Mouse (Mus musculus) heart, postnatal 36 days (tissue): ENCODE results near the gene Insm1. TPM values are rescaled to one million over a fixed set of nuclear protein-coding genes. Genes with fewer than 3 reads are reported as not detected.

Experiments
- DNase-seq, 2 experiments: peaks; one replicate each; pipeline ENCODE4 v3.0.0; 2021 to 2022
- intact Hi-C: fragments of 180-260 bp; cut with DNase I; formaldehyde crosslinking; loops from one replicate; pipeline ENCODE4 v1.15.1; 2025
- total RNA-seq, 2 experiments: library from RNA; stranded (reverse); gene quantifications; 2 replicates each; pipeline ENCODE4 v1.2.3; 2021

Insm1 gene
- total RNA-seq, 2 experiments from 2014 or later, result not detected

DNA sequence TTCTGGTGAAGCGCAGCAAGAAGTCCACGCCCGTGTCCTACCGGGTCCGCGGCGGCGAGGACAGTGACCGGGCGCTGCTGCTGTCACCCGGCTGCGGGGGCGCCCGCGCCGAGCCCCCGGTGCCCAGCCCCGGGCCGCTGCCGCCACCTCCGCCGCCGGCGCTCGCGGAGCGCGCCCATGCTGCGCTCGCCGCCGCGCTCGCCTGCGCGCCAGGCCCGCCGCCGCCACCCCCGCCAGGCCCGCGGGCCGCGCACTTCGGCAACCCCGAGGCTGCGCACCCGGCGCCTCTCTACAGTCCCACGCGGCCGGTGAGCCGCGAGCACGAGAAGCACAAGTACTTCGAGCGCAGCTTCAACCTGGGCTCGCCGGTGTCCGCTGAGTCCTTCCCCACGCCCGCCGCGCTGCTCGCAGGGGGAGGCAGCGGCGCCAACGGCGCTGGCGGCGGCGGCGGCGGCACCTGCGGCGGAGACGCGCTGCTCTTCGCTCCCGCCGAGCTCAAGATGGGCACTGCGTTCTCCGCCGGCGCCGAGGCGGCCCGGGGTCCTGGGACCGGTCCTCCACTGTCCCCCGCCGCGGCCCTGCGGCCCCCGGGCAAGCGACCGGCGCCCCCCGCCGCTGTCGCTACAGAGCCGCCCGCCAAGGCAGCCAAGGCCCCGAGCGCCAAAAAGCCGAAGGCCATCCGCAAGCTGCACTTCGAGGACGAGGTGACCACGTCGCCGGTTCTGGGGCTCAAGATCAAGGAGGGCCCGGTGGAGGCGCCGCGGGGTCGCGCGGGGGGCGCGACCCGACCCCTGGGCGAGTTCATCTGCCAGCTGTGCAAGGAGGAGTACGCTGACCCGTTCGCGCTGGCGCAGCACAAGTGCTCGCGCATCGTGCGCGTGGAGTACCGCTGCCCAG is 806 bp downstream of the Insm1 start:
- intact Hi-C loops, result loop anchor here (5.0 kb wide), 1 partner anchor 865 kb away; the partner anchor contains the start of gene Nkx2-4
- peak in 1 of 2 experiments; percentile 6 for DNase-seq

DNA sequence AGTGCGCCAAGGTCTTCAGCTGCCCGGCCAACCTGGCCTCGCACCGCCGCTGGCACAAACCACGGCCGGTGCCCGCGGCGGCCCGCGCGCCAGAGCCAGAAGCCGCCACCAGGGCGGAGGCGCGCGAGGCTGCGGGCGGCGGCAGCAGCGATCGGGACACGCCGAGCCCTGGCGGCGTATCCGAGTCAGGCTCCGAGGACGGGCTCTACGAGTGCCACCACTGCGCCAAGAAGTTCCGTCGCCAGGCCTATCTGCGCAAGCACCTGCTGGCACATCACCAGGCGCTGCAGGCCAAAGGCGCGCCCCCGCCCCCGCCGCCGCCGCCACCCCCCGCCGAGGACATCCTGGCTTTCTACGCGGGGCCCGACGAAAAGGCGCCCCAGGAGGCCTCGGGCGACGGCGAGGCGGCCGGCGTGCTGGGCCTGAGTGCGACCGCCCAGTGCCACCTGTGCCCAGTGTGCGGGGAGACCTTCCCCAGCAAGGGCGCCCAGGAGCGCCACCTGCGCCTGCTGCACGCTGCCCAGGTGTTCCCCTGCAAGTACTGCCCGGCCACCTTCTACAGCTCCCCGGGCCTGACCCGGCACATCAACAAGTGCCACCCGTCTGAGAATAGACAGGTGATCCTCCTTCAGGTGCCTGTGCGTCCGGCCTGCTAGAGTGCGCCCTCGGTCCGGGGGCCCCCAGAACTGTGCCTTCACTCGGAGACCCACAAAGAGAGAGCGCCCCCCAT is 1.6 kb downstream of the Insm1 start:
- intact Hi-C loops, result loop anchor here (5.0 kb wide), 1 partner anchor 864 kb away; the partner anchor contains the start of gene Nkx2-4
- DNase-seq, result no peak

DNA sequence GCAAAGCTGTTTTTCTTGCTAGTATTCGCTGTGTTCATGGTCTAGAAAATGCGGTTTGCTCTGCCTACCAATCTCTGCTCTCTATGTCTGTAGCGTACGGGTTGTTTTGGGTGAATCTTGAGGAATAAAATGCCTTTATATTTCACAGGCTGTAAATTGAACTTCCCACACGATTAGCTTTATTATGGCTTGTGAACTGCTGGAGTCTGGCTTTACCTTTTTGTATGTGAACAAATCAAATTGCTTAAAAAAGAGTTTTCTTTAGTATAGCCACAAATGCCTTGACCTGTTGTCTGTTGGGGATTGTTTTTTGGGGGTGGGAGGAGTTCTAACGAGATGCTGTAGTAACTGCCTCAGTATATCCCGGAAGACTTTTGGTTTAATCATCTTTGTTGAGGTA is 2.4 kb downstream of the Insm1 start:
- DNase-seq, result no peak
- intact Hi-C loops, result loop anchor here (5.0 kb wide), 1 partner anchor 863 kb away; the partner anchor contains the start of gene Nkx2-4

DNA sequence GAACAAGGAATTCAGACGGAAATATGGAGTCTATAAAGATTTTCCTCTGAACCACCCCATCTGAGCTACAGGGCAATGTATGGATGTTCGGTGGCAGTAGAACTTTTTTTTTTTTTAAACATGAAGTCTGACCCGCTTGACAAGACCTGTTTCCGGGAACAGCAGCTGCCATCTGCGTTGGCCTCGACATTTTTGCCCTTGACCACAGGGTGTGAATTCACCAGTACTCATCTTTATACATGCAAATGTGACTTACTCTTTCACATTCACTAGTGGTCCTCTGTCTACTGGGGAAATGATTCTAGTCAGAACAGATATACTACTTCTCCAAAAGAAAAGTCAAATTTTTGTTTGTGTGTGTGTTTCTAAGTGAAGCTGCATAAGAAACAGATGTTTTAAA is 4.1 kb downstream of the Insm1 start:
- intact Hi-C loops, result no loop called here

DNA sequence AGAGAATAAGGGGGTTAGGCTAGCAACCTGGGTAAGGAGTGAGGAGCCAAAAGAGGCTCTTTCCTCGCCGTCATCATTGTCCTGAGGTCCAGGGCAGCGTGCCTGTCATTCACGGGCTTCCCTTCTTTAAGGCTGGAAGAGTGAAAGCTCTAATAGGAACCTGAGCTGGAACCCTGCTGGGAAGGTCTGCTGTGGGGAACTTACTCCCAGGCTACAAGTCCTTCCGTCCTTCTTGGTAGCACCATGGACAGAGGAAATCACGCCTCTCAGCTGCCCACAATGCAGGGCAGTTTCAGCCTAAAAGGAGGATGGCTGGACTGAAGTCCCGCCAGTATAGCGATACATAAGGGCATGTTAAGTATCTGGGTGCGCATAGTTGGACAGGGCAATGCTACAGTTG is 4.8 kb downstream of the Insm1 start:
- DNase-seq, result no peak
- intact Hi-C loops, result no loop called here

More for the DNA sequence above, 4.1 kb downstream of the Insm1 start:
- DNase-seq, result no peak

DNA sequence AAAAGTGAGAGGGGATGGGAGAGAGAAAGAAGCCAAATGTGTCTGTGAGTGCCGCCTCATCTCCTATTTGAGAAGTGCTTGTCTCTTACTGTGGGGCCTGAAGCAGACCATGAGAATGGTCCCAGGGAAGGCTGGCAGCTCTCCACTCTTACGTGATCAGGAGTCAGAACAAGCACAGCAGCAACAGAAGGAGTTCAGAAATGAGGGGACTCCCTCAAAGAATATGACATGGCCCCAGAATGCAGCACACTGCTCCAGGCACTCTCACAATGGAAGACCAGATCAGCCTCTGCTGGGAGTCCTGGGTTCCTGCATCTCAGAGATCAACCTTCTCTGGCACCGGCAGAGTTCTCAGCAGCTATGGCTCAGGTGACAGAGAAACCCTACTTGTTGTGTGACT is 5.9 kb downstream of the Insm1 start:
- intact Hi-C loops, result no loop called here

DNA sequence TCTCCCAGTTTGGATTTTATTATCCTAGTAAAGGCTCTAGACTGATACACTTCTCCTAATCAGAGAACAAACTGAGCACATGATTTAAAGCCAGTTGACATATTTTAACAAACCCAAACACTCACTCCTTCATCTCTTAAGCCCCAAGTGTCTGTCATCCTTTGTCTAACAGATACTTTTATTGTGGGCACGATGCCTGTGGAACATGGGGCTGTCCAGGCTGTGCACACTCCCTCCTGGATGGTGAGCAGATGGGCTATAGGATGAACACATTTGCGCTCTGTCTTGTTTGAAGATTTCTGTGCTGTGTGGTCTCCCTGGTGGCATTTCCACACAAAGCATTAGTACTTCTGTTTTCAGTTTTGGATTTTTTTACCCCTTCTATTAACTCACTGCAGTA is 6.7 kb downstream of the Insm1 start:
- no peak for DNase-seq
- intact Hi-C loops, result no loop called here

More for the DNA sequence above, 5.9 kb downstream of the Insm1 start:
- DNase-seq, result no peak

DNA sequence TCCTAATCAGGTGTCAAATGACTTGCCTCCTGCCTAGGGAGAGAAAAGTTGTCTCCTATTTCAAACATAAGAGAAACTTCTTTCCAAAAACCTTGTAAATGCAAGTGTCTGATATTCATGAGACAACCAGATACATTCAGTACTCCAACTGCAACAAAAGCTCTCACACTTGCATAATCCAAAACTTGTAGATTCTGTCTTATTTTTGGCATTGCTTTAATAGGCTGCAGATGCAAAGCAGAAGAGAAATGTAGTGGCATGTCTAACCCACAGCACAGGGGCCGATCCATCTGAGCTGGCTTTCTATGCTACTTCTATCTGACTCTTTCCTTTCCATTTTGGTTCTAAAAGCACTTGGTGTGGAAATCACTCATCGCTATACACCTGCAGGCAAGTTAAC is 9.8 kb downstream of the Insm1 start:
- intact Hi-C loops, result no loop called here

DNA sequence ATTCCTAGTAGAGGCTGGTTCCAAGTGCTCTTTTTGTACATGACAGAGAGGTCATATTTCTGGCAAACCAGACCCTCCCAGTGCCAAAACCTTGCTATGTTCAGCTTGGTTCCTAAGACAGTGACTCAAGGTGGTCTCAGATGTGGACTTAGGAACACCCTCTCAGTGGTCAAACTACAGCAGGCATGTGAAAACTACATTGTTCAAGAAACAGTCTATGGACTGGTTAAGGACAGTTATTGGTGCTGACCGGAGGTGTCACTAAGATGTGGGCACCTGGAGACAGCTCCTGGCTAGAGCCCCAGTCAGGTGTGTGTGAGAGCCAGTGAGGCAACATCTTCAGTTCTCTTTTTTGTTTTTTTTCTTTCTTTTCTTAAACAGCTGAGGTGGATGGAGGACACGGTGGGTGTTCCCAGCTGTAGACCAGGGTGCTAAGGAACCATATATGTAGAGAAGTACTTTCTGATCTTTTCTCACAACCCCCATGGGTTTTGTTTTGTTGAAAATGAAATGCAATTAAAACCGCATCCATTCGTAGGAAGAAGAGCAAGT is 17.6 kb downstream of the Insm1 start:
- intact Hi-C loops, result no loop called here
- no peak for DNase-seq

More for the DNA sequence above, 9.8 kb downstream of the Insm1 start:
- no peak for DNase-seq

DNA sequence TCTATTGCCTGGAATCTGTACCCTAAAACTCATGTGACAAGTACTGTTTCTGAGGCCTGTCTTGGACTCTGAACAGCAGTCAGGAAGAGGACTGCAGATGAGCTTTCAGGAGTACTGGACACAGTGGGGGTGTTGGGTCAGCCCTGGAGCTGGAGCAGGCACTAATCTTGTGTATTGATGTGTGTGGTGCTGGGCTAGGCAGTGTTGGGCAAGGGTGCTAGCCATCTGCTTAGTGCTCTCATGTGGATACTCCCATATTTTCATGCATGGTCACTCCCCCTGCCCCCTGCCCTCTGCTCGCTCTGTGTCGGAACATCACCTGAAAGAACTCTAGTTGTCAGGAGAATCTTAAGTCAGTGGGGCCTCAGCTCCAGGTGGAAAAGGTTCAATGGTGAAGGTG is 22.3 kb downstream of the Insm1 start:
- DNase-seq, result no peak
- intact Hi-C loops, result no loop called here

DNA sequence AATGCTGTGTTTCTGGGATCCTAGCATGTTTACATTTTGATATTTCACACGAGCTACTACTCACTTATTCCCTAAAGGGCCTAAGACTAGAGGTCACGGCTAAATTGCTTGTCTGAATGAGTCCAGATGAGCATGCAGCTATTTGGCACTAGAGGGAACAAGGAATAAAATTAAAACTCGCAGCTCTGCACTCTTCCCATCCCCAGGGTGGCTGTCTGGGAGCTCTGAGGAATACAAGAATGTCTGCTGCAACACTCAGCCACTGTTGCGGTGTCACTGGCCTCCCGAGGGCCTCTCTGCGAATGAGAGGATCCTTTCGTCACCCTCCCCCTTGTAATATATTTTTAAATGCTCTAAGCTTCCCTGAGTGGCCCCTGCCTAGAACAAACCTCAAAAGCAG is 23.7 kb downstream of the Insm1 start:
- intact Hi-C loops, result no loop called here
- DNase-seq, result no peak

DNA sequence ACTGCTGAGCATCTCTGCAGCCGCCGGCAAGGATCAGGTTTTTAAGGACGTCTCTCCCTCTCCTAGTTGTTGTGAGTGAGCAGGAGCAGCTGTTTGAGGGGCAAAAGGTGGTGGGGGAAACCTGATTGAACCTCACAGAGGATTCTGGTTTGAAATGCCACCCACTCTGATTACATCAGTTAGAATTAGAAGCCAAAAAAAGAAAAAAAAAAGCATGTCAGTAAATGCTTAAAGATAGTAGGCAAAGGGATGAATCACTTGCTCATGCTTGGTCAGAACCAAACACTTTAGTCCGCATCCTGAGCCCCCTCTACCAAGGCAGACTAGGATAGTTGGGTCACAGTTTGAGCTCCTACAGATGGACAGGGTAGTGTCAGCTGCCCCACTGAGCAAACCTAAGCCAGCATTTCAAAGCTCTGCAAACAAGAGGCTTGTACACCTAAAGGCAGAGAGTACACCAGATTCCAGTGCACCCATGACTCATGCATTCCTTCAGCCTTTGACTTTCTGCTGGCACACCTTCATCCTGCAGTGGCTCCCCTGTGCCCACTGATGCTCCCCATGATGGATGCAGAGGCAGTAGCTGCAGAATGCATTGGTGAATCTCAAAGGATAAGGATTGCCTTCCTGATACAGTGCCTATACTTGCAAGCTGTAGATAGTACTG is 24.8 kb downstream of the Insm1 start:
- no peak for DNase-seq
- intact Hi-C loops, result no loop called here

DNA sequence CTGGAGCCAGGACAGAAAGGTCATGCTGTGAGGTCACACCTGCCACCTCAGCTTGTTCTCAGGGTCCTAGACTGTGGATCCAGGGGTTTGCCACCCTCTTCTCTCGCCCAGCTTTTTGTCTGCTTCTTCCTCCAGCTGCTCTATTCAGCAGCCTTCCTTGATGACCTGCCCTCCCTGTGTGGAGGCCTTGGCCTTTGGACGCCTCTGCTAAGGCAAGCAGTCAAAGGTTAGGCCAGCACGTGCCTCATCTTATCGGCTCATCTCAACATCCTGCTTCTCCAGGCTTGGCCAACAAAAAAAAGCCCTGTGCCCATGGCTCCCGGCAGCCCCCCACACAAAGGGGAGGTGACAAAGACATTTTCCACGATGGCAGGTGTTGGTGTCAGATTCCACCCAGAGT is 25.9 kb downstream of the Insm1 start:
- DNase-seq, result no peak
- intact Hi-C loops, result no loop called here

DNA sequence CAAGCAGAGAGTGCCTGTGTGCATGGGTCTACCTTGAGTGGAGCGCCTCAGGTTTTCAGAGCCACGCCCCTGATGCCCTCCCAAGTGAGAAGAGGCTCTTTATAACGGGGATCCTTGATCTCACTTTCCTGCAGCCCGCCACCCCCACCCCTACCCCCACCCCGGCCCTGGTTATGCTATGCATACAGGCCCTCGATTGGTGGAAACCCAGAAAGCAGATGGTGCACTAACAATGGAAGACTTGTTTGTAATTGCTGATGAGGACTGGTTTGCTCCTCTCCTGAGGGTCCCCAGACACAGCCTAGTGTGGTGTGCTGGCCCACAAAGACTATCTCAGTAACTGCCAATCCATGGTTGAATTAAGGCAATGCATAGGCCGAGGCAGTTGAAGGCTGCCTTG is 27.3 kb downstream of the Insm1 start:
- DNase-seq, result no peak
- intact Hi-C loops, result no loop called here

DNA sequence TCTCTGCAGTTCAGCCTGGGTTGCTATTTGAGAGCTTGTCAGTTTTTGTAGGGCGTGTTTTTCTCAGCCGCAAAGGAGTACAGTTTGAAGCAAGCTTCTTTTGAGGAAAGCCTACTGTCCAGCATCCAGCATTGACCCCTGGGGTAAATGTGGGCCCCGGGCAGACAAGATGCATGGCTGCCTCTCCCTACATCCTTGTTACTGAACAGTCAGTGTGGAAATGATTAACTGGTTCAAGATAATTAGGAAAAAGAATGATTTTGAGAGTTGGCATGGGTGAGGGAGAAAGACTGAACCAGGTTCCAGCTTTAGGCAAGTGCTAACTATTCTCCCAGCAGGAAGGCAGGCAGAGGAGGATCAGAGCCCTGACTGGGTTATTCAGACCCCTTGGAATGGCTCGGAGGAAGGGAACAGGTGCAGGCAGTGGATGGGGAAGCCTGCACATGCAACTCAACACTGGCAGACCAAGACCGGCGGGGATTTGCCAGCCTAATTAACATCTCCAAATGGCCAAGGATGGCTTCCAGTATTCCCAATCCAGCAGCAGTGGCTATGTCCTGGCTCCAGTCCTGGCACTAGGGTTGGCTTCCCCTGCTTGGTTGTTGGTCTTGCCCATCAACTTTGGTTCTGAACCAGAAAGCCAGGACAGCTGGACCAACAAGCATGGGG is 28.6 kb downstream of the Insm1 start:
- no peak for DNase-seq
- intact Hi-C loops, result no loop called here

DNA sequence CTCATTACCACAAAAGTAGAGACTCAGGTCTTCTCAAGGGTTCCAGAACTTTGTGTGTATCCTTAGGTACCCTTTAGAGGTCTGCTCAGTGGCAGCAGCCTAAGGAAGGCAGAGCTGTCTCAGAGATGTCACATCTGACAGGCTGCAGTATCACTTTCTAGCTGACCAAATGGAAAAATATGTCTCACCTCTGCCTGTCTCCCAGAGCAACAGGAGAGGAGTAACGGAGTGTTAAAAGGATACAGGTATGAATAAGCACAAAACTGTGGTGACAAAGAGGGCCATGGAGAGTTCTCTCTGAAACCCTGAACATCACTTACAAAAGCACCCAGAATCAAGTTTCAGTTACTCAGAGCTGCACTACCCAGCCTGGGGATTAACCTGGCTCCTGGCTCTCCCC is 32.7 kb downstream of the Insm1 start:
- intact Hi-C loops, result no loop called here

DNA sequence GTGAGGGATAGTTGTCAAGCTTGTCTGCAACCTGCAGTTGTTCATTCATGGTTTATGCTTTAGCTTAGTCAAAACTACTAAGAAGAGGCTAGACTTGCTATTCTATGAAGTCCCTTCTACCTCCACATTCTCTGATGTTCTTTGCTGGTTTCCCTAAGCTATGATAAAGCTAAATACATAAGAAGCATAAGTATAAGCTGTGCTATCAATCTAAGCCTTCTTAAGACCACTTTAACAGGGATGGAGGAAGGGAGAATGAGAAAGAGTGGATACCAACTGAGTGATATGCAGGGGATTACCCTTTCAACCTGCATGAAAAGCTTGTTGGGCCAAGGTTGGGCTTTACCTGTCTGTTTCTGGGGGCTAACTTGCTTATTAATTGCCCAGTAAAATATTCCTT is 33.9 kb downstream of the Insm1 start:
- DNase-seq, result no peak

More for the DNA sequence above, 32.7 kb downstream of the Insm1 start:
- DNase-seq, result no peak

DNA sequence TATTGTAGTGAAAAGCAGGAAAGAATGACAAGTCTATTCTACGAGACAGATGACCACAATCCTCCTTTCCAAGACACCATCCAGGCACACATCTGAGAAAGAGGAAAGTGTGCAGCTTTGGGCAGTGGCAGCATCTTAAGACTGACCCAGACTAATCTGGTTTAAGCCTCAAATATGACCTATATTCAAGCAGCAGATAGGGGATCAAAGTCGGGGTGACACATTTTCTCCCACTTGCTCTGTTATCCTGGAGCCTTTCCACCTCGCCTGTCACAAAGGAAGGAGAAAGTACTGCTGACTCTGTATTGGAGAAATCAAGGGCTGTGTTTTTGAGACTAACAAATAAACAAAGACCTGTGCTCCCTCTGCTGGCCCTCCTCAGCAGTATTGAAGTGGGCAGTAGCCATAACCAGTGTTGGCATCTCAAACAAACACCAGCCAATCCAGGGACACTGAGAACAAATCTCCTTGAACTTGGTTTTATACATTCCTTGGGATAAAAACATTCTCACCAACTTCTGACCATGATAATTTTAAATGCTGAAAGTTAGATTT is 34.7 kb downstream of the Insm1 start:
- DNase-seq, result no peak
- intact Hi-C loops, result no loop called here

More for the DNA sequence above, 33.9 kb downstream of the Insm1 start:
- intact Hi-C loops, result no loop called here

DNA sequence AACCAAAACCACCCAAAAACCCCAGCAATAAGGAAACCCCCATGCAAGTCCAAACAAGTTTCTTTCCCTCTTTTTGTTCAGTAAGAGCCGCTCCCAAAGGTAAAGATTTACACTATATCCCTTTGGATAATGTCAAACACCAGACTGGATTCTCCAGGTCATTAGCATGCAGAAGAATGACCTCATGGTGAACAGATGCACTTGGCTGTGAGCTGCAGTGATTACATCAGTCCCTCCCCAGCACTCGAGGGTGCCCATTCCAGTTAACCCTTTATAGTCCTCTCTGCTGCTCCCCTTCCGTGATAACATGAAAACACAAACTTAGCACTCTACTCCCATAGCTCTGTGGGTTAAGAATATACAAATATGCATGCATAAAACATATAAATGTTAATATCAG is 35.3 kb downstream of the Insm1 start:
- intact Hi-C loops, result no loop called here
- no peak for DNase-seq

DNA sequence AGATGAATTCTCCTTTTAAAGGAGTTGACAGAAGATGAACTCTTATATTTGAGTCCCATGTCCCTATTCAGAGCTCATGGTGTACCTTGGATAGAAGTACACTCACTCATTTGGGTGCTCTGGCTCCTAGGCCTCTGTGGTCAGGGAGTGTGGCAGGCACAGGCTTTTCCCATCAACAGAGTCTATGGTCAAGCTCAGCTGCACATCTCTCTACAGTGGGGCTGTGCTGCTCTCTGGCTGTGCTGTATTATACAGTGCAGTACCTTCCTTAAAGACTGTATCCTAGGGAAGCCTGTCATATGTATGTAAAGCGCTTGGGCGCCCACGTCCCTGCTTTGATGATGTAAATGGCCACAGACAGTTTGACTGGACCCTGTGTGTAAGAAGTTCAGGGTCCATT is 35.9 kb downstream of the Insm1 start:
- no peak for DNase-seq
- intact Hi-C loops, result no loop called here
